Mouse (Mus musculus) 3T3-L1 (cell line): Measurements from ENCODE around the gene BC051665.
A peak's percentile ranks its signal among the peaks of the same experiment; 100 is the strongest.

Source experiments
- DNase-seq: peaks from one replicate; pipeline ENCODE4 v3.0.0-alpha.2; 2015; ENCODE audit warnings: low read depth, low spot score

Gene BC051665

DNA sequence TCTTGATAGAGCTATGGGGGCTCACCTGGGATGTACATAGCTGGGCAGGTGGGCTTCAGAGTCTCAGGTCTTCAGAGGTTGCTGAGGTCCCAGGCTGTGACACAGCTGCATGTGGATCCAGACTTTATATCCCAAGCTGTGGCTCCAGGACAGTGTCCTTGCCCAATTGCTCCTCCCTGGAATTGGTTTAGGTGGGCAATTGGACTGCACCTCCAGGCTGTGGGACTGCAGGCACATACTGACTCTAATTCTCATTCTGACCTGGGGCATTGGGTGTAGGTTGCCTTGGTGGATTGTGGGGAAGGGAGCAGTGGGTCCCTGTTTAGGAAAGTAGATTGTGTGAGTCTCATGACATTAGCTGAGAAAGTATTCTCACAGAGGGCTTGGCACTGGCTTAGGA lies at the start of gene BC051665:
TSS of gene BC051665 (minus strand) at position 101 of the 400 bp plus-strand sequence.
- DNase-seq = no peak

DNA sequence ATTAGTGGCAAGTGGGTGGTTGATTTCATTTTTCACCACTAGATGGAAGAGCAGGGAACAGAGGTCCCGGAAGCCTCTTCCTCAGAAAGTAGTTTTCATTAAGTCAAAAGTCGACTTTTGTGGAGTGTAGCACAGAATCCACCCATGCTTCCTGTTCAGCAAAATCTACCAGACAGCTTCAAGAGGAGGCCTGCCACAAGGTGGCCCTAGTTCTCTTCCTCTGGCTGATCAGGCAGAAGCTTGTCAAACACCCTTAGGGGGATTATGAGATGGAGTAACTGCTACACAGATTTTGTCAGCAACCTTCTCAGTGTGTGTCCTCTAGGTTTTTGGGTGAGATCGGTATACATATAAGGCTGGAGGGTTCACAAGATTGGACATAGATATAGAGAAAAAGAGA lies 39.9 kb upstream of the BC051665 start:
- DNase-seq = peak; percentile 35

DNA sequence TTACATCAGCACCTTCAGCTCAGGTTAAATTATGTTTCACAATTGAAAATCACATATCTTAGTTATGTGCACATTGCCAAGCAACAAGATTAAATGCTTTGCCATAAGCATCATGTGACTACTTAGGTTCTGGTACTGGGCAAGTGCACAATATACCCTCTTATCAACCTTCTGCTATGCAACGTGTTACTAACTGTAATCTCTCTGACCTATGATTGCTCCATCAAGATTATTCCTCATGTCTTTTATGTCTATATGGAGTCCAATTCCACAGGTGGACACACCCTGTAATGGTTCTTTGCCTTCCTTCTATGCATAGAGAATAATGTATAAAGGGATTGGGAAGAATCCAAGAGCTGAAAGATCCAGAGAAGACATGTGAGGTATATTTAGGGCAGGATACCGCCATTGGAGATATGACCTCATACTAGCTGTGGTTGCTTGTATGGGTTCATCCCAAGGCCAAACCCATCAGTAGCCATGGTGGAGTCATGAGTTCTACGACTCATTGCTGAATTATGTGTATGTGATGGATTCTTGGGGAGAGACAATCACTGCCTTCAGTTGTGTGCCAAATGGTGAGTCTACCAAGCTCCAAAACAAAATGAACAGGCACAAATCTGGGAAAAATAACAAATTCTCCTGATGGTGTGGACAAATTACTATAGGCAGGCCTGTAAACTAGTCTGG lies 34.5 kb upstream of the BC051665 start:
- peak; percentile 86 for DNase-seq

DNA sequence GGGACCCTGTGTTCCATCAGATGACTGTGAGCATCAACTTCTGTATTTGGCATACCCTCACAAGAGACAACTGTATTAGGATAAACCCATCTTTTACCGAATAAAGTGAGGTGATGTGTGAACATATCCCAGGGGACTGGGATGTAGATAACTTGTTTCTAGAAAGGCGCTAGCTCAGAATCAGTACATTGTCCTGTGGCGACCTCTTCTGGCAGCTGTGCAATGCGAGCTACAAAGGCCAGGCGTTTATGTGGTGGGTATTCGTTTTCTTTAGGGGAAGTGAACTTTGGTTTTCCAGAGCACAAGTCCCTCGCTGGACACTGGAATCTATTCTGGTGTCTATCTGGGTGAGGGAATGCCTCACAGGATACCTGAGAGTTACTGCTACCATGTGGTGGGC lies 33.3 kb upstream of the BC051665 start:
- no peak for DNase-seq

DNA sequence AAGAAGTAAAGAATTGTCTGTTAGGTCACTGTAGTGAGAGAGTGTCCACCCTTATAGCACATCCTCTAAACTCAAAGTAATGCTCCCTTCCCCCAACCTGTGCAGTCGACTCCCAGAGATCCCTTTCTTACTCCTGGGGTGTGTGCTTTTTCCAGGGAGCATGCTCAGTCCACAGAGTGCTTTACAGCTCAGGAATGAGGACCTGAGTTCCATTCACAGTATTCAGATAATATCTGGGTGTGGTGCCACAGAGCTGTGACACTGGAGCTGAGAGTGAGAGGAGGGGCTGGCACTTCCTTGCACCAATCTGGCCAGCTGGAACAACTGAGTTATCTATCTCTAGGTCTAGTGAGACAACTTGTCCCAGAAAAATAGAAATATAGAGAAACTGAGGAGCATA lies 27.6 kb upstream of the BC051665 start:
- no peak for DNase-seq

DNA sequence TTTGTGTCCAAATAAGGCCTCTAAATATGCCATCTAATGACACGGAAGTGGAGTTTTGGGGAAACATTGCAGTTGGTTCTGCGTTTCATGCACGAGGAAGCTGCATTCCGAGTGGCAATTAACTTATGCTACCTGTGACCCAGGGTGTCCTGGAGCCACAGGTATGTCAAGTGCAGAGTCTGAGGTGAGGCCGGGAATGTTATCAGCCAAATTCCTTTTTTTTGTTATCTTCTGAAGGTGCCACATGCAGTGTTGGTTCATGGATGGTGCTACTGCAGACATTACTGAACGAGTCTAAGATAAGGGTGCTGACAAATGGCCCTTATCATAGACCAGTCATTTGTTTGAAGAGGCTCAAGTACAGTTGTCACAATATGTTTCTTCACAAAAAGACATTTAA lies 26.6 kb upstream of the BC051665 start:
- no peak for DNase-seq

DNA sequence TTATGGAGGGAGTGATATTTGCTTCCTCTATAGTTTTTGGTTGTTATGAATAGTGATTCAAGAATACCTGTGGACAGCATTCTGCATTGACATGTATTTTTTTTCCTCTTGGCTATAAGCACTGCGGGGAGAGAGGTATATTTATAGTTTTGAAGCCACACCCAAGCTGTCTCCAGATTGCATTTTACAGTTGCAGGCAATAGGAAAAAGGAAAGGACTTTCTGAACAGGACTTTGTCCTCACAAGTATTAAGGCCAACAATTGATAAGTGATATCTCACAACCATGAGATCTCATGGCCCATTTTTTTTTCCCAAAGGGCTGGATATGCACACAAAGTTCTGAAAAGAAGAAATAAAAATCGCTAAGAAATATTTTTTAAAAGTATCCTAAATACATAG lies 23.5 kb upstream of the BC051665 start:
- no peak for DNase-seq

DNA sequence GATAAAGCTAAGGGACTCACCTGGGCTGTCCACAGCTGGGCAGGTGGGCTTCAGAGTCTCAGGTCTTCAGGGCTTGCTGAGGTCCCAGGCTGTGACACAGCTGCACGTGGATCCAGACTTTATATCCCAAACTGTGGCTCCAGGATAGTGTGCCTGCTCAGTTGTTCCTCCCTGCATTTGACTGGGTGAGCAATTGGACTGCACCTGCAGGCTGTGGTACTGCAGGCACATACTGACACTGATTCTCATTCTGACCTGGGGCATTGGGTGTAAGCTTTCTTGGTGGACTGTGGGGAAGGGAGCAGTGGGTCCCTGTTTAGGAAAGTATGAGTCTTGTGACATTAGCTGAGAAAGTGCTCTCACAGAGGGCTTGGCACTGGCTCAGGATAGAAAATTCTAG lies 16.6 kb upstream of the BC051665 start, which contains the start of gene Ctsll3:
TSS of gene Ctsll3 (minus strand) at position 101 of the 400 bp plus-strand sequence.
- no peak for DNase-seq

DNA sequence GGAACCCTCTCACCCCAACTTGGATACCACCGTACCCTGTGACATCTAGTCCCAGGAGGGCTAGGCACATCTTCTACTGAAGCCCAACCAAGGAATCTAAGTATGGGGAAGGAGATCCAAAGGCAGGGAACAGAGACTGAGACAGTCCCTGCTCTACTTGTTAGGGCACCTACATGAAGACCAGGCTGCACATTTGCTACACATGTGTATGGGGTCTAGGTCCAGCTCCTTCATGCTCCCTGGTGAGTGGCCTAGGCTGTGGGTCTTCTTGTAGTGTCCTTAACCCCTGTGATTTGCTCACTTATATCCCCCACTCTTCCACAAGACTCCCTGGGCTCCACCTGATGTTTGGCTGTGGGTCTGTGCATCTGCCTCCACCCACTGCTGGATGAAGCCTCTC lies 3.3 kb upstream of the BC051665 start:
- no peak for DNase-seq

DNA sequence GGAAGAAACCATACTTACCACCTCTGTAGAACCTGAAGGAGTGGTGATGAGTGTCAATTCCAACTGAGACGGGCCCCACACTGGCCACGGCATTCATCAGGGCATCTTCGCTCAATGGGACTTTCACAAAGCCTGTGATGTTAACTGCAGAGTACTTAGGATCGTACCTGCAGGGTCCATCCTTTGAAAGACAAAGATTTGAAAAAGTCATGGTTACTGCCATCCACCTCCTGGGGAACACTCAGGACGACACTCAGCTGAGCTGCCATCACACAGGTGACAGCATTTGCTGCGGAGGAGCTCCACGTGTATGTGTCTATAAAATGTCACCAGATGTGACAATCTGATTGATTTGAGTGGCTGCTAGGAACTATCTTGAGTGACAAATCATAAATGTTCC lies 2.9 kb downstream of the BC051665 start:
- DNase-seq = no peak

DNA sequence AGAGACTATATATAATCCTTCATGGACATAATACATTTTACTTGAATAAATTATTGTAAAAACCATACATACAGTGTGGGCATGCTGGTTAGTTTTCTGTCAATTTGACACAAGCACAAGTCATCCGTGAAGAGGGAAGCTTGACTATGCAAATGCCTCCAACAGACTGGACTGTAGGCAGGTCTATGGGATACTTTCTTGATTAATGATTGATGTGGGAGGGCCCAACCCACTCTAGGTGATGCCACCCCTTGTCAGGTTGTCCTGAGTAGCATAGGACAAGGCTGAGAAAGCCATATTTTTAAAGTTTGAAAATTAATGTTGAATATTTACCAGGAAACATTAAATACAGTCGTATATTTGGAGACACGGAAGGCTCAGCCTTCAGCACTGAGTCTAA lies 5.6 kb downstream of the BC051665 start:
- DNase-seq = no peak

DNA sequence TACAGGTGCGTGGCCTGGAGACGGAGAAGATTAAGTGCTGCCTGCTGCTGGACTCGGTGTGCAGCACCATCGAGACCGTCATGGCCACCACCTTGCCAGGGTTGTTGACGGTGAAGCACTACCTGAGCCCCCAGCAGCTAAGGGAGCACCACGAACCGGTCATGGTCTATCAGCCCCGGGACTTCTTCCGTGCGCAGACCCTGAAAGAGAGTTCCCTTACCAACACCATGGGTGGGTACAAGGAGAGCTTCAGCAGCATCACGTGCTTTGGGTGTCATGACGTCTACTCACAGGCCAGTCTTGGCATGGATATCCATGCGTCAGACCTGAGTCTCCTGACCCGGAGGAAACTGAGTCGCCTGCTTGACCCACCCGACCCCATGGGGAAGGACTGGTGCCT lies 25.0 kb downstream of the BC051665 start:
- no peak for DNase-seq

DNA sequence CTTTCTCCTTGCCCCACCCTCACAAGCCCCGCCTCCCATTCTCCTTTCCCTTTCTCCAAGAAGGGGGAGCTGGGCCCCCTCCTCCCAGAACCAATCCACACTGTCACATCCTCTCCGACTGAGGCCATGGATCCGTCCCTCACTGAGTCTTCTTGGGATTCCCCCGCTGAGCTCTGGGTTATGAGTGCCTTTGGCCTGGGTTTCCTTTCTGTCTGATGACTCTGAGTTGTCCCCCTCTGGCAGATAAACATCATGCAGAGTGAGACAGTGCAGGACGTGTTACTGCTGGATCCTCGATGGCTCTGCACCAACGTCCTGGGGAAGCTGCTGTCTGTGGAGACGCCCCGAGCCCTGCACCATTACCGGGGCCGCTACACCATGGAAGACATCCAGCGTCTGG lies 25.8 kb downstream of the BC051665 start:
- no peak for DNase-seq

DNA sequence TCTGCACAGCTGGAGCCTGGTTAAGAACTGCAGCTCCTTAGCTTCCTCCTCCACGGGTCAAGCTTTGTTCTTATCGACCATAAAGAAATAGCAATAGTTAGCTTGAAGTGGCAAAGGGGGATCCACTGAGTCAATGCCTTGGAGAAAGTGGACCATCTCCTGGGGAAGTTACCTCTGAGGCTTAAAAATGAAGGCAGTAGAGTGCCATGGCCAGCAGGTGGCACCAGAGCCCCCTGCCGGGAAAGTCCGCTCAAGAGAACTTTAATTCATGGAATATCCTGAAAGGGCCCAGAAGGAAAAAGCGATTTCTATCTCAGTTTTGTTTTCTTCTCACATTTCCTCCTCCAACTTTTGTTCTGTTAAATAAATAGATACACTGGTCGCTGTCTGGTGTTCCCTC lies 27.0 kb downstream of the BC051665 start:
- peak; percentile 65 for DNase-seq

DNA sequence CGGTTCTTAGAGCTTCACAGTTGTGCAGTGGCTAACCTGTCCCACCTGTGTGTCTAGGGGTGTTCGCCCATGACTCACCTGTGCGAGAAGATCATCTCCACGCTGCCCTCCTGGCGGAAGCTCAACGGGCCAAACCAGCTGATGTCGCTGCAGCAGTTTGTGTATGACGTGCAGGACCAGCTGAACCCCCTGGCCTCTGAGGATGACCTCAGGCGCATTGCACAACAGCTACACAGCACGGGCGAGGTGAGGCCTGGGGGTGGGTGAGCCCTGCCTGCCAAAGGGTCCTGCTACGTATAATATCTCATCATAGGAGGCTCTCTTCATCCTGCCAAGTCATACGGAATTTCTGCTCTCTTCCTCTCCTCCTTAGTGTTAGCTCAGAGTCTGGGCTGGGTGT lies 28.9 kb downstream of the BC051665 start:
- no peak for DNase-seq

DNA sequence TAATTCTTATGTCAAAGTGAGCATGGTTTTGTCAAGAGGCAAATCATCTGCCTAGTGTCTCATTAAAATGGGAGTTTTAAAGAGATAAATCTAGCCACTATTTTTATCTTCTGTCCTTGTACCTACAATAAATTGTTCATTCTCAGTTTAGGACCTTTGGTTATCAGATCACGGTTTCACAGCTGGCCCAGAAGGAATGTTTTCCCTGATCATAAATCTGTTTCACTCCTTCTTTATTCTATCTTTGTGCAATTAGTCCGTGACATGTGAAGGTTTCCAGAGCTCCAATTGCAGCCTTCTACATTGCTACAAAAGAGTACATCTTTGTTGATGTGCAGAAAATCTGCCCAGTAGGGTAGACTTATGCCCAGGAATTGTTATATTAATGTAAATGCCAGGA lies 30.9 kb downstream of the BC051665 start:
- no peak for DNase-seq

DNA sequence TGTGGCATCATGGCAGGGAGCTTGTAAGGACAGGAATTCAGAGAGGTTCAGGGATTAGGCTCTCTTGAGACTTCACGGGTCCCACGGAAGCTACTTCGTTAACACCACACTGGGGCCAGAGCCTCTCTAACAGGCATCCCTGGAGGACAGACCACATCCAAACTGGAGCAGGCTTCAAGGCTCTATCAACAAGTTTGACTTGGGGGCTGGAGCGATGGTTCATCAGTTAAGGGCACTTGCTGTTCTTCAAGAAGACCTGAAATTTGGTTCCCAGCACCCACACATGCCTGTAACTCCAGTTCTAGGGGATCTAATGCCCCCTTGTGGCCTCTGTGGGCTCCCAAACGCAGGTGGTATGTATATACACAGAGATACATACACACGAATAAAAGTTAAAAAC lies 32.9 kb downstream of the BC051665 start:
- no peak for DNase-seq

DNA sequence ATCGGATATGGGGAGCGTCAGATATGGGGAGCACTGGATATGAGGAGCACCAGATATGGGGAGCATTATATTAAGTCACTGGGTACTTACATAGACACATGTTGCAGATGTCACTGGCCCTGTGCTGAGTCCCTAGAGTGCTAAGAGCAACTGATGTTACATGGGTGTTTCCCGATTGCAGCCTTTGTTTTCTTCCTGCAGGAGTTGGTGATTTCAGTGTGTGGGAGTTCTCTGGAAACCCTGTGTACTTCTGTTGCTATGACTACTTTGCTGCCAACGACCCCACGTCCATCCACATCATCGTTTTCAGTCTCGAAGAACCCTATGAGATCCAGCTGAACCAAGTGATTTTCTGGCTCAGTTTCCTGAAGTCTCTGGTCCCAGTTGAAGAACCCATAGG lies 35.2 kb downstream of the BC051665 start:
- no peak for DNase-seq

DNA sequence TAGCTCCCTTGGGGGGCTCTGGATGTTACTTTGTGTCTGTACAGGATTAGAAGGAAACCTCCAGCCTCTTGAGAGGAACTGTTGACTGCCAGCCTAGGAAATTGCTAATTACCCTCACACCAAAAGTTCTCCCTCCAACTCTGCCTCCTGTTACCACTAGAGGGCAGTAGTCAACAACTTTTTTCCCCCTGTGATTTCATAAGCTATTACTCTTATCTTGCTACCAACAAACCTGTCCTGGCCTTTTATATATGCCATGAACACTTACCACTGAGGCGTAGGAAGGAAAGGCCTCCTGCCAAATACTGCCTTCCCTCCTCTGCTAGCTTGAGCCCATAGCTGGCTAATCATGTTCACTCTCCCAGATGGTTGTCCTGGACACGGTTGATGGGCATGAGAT lies 37.6 kb downstream of the BC051665 start:
- peak; percentile 45 for DNase-seq

DNA sequence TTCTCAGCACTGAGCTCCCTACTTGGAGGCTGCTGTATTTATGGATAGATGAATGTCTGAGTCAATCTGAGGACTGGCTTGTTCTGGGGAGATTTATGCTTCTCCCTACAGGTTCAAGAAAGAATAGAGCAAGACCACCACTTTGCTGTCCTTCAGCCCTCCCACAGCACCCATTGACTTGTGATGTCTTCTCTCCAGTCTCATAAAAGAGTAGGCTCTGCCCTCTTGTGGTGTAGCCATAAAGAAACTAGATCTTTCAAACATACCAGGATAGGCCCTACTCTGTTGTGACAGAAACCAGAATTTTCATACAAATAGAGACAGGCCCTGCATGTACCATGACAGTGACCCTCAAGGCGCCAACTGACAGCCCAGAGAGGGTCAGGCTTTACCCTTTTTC lies 39.0 kb downstream of the BC051665 start:
- no peak for DNase-seq

DNA sequence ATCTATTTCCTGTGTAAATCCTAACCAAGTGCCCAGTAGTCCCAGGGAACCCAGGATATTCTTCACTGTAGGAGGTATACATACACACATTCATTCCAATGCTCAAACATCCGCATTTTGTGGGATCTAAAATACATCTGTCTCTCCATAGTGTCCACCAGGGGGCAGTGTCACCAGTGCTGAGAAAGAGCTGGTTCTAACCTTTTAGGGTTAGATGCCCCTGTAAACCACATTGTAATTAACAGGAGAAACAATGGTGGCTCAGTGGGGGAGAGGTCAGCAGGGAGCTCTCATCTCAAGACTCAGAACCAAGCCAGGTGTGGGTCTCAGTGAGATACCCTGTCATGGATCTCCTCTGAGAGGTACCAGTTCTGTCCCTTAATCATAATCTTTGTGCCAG lies 39.9 kb downstream of the BC051665 start:
- peak; percentile 60 for DNase-seq

DNA sequence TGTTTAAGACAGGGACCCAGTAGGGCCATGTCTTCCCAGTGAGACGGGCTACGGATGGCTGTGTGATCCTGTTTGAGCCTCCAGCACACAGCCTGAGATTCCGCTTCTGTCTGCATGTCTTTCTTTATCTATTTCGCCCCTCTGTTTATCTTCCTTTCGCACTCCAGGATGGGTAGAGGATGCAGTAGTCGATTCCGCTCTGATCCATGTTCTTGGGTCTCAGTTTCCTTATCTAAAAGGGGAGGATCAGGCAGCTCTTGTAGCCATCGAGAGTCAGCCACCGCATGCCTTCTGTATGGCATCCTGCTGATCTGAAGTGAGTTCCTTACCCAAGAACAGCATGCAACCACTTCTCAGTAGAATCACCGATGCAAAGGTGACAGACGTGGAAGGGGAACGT lies 40.8 kb downstream of the BC051665 start:
- DNase-seq = no peak

DNA sequence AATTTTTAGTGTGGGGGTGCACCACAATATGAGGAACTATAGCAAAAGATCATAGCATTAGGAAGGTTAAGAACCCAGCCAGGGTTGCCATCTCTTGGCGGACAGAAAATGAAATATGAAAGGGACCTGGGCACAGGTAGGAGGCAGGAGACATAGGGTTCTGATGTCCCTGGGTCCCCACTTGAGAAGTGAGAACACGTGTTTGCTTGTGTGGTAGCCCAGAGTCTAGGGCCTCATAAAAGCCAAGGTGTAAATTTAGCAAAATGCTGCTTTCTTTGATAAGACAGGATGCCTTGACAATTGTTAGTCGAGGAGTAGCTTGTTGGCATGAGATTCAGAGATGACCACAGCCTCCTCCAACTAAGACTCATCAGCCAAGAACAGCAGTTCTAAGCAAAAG lies 41.4 kb downstream of the BC051665 start:
- DNase-seq = no peak

DNA sequence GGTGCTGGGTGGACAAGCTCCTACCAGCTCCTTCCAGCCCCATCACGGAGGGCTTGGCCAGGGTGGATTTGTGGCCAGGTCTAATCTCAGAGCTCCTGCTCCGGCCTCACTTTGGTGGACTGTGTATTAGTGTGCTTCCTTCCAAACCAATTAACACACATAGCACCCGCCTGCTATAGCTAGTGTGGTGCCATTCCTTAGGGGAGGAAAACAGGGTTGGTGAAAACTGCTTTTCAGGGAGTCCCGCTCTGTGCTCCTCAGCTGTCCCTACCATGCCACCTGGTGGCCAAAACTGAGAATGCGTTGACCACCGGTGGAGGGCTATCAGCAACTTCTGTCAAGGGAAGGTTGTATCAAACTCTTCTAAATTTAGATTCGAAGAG lies 42.1 kb downstream of the BC051665 start:
- peak; percentile 79 for DNase-seq
